Mouse (Mus musculus) heart, embryonic 16.5 days (tissue): ENCODE data around the gene Smim24. TPM values are rescaled to one million over a fixed set of nuclear protein-coding genes. Genes with fewer than 3 reads are reported as not detected.
A peak's percentile ranks its signal among the peaks of the same experiment; 100 is the strongest.

Experiments
- ATAC-seq: fragments of 200-750 bp; cut with Nextera tagmentation; replicated peaks from 2 replicates; pipeline ENCODE4 v1.8.0; 2017; ENCODE audit warnings: moderate number of reproducible peaks; ENCODE audit not compliant: insufficient read depth, low FRiP score; ENCODE audit errors: extremely low read depth
- H3K27ac ChIP-seq: fragments of 300-500 bp; sonication (generic); 2 replicates; pipeline ENCODE4 v1.5.1; 2014; ENCODE audit warnings: mild to moderate bottlenecking, low read length, control low read depth, moderate library complexity
- H3K27me3 ChIP-seq: fragments of 300-500 bp; sonication (generic); 2 replicates; pipeline ENCODE4 v1.6.1; 2014; ENCODE audit warnings: low read length, mixed read lengths; ENCODE audit not compliant: control insufficient read depth, insufficient read depth
- H3K36me3 ChIP-seq: fragments of 300-500 bp; sonication (generic); 2 replicates; pipeline ENCODE4 v1.6.1; 2014; ENCODE audit not compliant: control insufficient read depth, insufficient read depth
- H3K4me1 ChIP-seq: fragments of 300-500 bp; sonication (generic); 2 replicates; pipeline ENCODE4 v1.6.1; 2014; ENCODE audit warnings: low read length, mixed read lengths; ENCODE audit not compliant: control insufficient read depth, insufficient read depth
- H3K4me2 ChIP-seq: fragments of 300-500 bp; sonication (generic); 2 replicates; pipeline ENCODE4 v1.6.1; 2014; ENCODE audit warnings: low read depth, mild to moderate bottlenecking, control low read depth, low read length
- H3K4me3 ChIP-seq: fragments of 300-500 bp; sonication (generic); 2 replicates; pipeline ENCODE4 v1.5.1; 2014; ENCODE audit warnings: mild to moderate bottlenecking, control low read depth, low read length
- H3K9ac ChIP-seq: fragments of 300-500 bp; sonication (generic); 2 replicates; pipeline ENCODE4 v1.6.1; 2014; ENCODE audit warnings: low read length, control low read depth
- H3K9me3 ChIP-seq: fragments of 300-500 bp; sonication (generic); replicated peaks from 2 replicates; pipeline ENCODE4 v1.6.1; 2016; ENCODE audit warnings: low read length; ENCODE audit not compliant: control insufficient read depth
- WGBS: fragments of 180-500 bp; shearing (Covaris S2); extraction: QIAGEN DNeasy Blood & Tissue Kit; methylation state at CpG from one replicate; pipeline ENCODE4 v1.1.7; 2014; 5-methylcytosine and 5-hydroxymethylcytosine counted together
- polyA plus RNA-seq: library from polyadenylated mRNA; unstranded; fragments of >200 nt; fragmentation: Nextera tagmentation; extraction: Ambion mirVana; gene quantifications from 2 replicates; pipeline ENCODE4 v1.2.1, GENCODE M21; 2015

Smim24 gene
- polyA plus RNA-seq, 1 experiment from 2014 or later, result 9.2 TPM

- ATAC-seq, result no peak
- 34% methylated on average over 7 of the region's 7 CpGs for WGBS
- H3K27ac ChIP-seq, result peak overlapping the region; percentile 94
- peaks cover 40% of the 10 kb centered on the region for H3K4me1 ChIP-seq
- no peaks in the 10 kb centered on the region for H3K9me3 ChIP-seq
- H3K36me3 ChIP-seq, result peaks cover 47% of the 10 kb centered on the region
- peak overlapping the region; percentile 54 for H3K4me2 ChIP-seq
- H3K4me3 ChIP-seq, result peak overlapping the region; percentile 30
- H3K27me3 ChIP-seq, result no peaks in the 10 kb centered on the region
- peak overlapping the region; percentile 60 for H3K9ac ChIP-seq
These were observed 9.4 kb downstream of the Smim24 start for GRCm38 (mm10) chr10:81402227-81402765.

DNA sequence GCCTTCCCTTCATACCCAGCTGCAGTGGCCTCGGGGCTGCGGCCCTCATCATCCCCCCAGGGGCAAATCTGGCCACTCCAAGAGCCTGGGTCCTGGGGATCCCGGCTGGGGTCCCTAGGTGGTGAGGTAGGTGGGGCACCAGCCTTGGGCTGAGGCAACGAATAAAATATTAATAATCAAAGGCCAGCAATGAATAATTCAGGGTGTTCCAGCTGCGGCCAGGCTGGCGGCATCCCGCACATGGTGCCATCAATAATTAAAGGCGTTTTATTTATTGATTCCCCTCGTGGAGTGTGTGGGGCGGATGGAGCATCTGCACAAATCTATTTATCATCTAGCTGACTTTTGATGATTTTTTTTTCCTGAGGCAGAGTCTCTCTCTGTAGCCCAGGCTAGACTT is 10.7 kb downstream of the Smim24 start:
- WGBS, result 77% methylated on average over 10 of the region's 10 CpGs
- Histone ChIP-seq H3K4me1 (peaks cover 51% of the 10 kb centered on the region), H3K27me3 (no peaks in the 10 kb centered on the region), H3K27ac (peak overlapping the region; percentile 94), H3K36me3 (peaks cover 44% of the 10 kb centered on the region), H3K4me2 (no peak overlapping the region), H3K9me3 (no peaks in the 10 kb centered on the region), H3K9ac (no peak overlapping the region), H3K4me3 (no peak overlapping the region)
- ATAC-seq, result no peak

DNA sequence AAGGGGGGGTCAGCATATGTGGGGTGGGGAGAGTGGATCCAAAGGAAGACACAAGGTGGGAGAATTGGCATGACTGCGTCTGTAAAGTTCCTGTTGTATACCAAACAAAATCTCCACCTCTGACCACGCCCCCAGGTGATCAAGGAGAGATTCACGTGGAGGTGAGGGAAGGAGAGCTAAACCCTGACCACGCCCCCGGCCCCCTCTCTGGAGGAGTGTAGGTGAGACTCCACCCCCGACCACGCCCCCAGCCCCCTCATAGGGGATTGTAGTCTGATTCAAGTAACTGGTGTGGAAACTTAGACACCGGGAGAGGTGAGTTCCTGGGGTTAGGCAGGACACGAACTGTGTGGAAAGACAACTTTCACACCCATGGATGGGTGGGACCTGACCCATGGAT is 11.2 kb downstream of the Smim24 start:
- Histone ChIP-seq H3K27ac (peak overlapping the region; percentile 4; the same call in 1 of the 2 replicates), H3K4me3 (no peak overlapping the region), H3K4me2 (no peak overlapping the region), H3K36me3 (peaks cover 42% of the 10 kb centered on the region), H3K4me1 (peaks cover 54% of the 10 kb centered on the region), H3K27me3 (no peaks in the 10 kb centered on the region), H3K9ac (no peak overlapping the region), H3K9me3 (no peaks in the 10 kb centered on the region)
- 44% methylated on average over 9 of the region's 9 CpGs for WGBS
- no peak for ATAC-seq

- Histone ChIP-seq H3K4me2 (no peak overlapping the region), H3K27me3 (no peaks in the 10 kb centered on the region), H3K4me1 (peaks cover 60% of the 10 kb centered on the region), H3K9me3 (no peaks in the 10 kb centered on the region), H3K4me3 (no peak overlapping the region), H3K27ac (peak overlapping the region; percentile 38; the same call in 1 of the 2 replicates), H3K9ac (0 out of 2 replicates have a peak overlapping the region, but pooled peaks have one; percentile 30), H3K36me3 (peaks cover 37% of the 10 kb centered on the region)
- ATAC-seq, result no peak
- WGBS, result 50% methylated on average over 18 of the region's 18 CpGs
These were observed 11.9 kb downstream of the Smim24 start for GRCm38 (mm10) chr10:81404720-81405119.

GRCm38 (mm10) chr10:81405588-81406201 is 12.8 kb downstream of the Smim24 start:
- peaks cover 69% of the 10 kb centered on the region for H3K4me1 ChIP-seq
- H3K4me2 ChIP-seq, result no peak overlapping the region
- no peaks in the 10 kb centered on the region for H3K9me3 ChIP-seq
- no peak overlapping the region for H3K9ac ChIP-seq
- WGBS, result 57% methylated on average over 13 of the region's 13 CpGs
- H3K4me3 ChIP-seq, result no peak overlapping the region
- H3K36me3 ChIP-seq, result peaks cover 27% of the 10 kb centered on the region
- H3K27me3 ChIP-seq, result no peaks in the 10 kb centered on the region
- ATAC-seq, result no peak
- 0 out of 2 replicates have a peak overlapping the region, but pooled peaks have one; percentile 29 for H3K27ac ChIP-seq

GRCm38 (mm10) chr10:81406504-81407440 is 13.9 kb downstream of the Smim24 start:
- peaks cover 25% of the 10 kb centered on the region for H3K36me3 ChIP-seq
- WGBS, result 35% methylated on average over 24 of the region's 24 CpGs
- H3K4me3 ChIP-seq, result peak overlapping the region; percentile 28
- H3K27me3 ChIP-seq, result no peaks in the 10 kb centered on the region
- H3K9me3 ChIP-seq, result no peaks in the 10 kb centered on the region
- peak overlapping the region; percentile 47 for H3K4me2 ChIP-seq
- no peak for ATAC-seq
- peaks cover 71% of the 10 kb centered on the region for H3K4me1 ChIP-seq
- peak overlapping the region; percentile 29; the same call in 1 of the 2 replicates for H3K27ac ChIP-seq
- H3K9ac ChIP-seq, result peak overlapping the region; percentile 47

DNA sequence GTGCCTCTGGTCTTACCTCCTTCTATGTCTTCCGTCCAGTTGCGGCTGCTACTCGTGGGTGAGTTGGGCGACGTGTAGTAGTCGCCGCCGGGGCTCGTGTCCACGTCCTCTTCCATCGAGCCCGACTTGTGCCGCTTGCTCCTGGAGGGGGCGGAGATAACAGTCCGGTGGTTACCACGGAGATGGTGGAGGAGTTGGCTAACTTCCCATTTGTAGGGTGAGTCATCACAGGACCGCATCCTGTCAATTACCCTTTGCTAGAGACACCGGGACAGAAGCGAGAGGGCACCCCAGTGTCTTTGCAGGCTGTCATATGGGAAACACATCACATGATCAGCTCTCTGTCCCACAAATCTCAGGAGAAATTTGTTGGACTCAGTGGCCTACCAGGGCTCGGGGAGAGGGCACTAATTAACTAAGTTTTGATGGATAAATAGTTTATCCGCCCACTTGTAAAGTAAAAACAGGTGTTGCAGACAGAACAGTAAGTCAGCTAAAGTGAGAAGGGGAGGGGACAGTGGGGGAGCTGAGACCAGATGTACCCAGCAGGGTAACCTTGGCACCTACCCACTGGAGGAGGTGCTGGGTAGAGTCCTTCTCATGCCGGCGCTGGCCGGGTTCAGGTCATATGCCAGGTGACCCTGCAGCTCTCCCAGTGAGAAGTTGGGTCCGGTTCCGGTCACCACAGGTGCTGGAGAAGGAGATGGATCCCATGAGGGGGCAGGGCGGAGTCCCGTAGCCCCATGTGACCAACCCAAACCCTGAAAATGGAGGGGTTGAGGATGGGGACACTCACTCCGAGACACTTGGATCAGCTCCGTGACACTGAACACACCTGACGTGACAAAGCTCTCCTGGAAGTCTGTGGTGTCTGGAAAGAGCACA is 14.9 kb downstream of the Smim24 start:
- H3K4me1 ChIP-seq, result peaks cover 71% of the 10 kb centered on the region

GRCm38 (mm10) chr10:81408424-81408729 is 15.5 kb downstream of the Smim24 start:
- Histone ChIP-seq H3K4me1 (peaks cover 73% of the 10 kb centered on the region), H3K27me3 (no peaks in the 10 kb centered on the region), H3K4me2 (no peak overlapping the region), H3K9me3 (no peaks in the 10 kb centered on the region), H3K4me3 (no peak overlapping the region), H3K9ac (no peak overlapping the region), H3K36me3 (peaks cover 27% of the 10 kb centered on the region), H3K27ac (peak overlapping the region; percentile 34)
- WGBS, result 56% methylated on average over 13 of the region's 13 CpGs
- ATAC-seq, result no peak

More for the DNA sequence above, 14.9 kb downstream of the Smim24 start:
- ATAC-seq, result peak; percentile 33
- H3K9ac ChIP-seq, result peak overlapping the region; percentile 47
- H3K27me3 ChIP-seq, result no peaks in the 10 kb centered on the region
- no peaks in the 10 kb centered on the region for H3K9me3 ChIP-seq
- H3K4me3 ChIP-seq, result peak overlapping the region; percentile 28
- H3K36me3 ChIP-seq, result peaks cover 27% of the 10 kb centered on the region
- H3K4me2 ChIP-seq, result peak overlapping the region; percentile 47
- WGBS, result 22% methylated on average over 31 of the region's 31 CpGs
- peak overlapping the region; percentile 34 for H3K27ac ChIP-seq
